Mouse (Mus musculus): Measurements from ENCODE around the gene Eif3i. TPM values are rescaled to one million over a fixed set of nuclear protein-coding genes. Genes with fewer than 3 reads are reported as not detected.
A peak's percentile ranks its signal among the peaks of the same experiment; 100 is the strongest.

Eif3i gene
- total and polyA plus RNA-seq, 3 experiments = 133 to 241 (median 152) TPM

DNA sequence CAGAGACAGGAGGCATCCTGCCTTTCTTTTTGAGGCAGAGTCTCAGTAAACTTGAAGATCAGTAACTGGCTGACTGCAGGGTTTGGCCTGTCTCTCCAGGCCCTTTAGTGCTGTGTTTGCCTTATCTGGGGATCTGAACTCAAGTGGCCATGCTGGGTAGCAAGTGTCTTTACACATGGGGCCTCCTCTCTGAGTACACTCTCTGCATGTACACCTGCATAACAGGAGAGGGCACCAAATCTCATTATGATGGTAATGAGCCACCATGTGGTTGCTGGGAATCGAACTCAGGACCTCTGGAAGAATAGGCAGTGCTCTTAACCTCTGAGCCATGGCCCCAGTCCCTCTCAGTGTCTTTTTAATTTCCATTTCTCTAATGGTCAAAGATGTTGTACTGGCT is 18.2 kb downstream of the Eif3i start:
- Histone ChIP-seq H3K36me3 (replicated peaks) (no peaks in the 10 kb centered on the region), H3K4me1 (ENCODE audit: insufficient read depth, low read depth, low read length) (peaks cover 9% of the 10 kb centered on the region), H3K9me3 (replicated peaks) (no peaks in the 10 kb centered on the region), H3K4me3 (ENCODE audit: low read depth, low read length) (no peak overlapping the region), H3K27me3 (ENCODE audit: insufficient read depth, low read length) (peaks cover 21% of the 10 kb centered on the region)
- no peak for DNase-seq (ENCODE audit: low spot score)
- no peak for ATAC-seq (ENCODE audit: extremely low read depth, insufficient number of reproducible peaks, low FRiP score, poor library complexity, severe bottlenecking)
- TF ChIP-seq CTCF (IDR thresholded peaks at IDR 0.05; ENCODE audit: low read depth, low read length) (no peak), POLR2AphosphoS5 (IDR thresholded peaks at IDR 0.05; ENCODE audit: insufficient replicate concordance, low read depth, low read length) (no peak), GATA2 (IDR thresholded peaks at IDR 0.05; ENCODE audit: borderline replicate concordance, low read depth, low read length) (no peak), TAL1 (conservative IDR thresholded peaks at IDR 0.05; ENCODE audit: low read depth, low read length) (no peak), GATA1 (IDR thresholded peaks at IDR 0.05; ENCODE audit: borderline replicate concordance, low read length) (no peak)

DNA sequence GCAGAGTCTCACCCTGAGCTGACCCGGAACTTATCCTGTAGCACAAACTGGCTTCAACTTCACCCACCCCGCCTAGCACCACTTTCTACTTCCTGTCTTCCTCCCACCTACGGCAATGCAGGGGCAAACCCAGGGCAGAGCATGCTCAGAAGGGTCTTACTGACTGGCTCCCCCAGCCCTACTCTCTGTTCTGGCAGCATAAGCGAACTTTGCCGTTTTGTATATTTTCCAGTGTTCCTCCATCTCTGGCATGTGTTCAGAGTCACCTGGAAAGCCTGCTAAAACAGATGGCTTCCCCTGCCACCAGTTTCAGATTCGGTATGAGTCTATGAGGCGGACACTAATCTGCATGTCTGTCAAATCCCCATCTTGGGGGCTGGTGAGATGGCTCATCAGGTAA is 20.1 kb downstream of the Eif3i start:
- no peak for DNase-seq (ENCODE audit: low spot score)

DNA sequence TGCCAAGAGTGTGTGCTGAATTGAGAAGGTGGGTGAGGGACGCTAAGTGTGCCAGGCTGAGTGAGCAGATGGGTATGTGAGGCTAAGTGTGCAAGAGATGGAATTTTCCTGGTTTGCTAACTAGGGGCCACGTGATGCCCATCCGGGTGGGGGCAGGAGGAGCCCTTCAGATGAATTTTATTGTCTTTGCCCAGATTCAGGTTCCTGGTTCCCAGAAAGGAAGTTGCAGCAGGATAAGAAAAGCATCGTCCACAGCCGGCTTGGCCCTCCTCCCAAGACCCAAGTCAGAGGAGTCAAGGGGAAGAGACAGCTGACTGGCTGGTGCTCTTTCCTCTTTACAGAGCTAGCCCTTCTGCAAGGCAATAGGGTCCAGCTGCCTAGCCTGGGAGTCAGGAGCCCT is 22.0 kb downstream of the Eif3i start, which contains the start of gene Fam167b:
Gene Fam167b, minus strand, starts transcription at position 84 of the 400 bp plus-strand sequence.
- Histone ChIP-seq H3K4me1 (ENCODE audit: insufficient read depth, low read depth, low read length) (peaks cover 19% of the 10 kb centered on the region), H3K27me3 (ENCODE audit: insufficient read depth, low read length) (peaks cover 38% of the 10 kb centered on the region), H3K36me3 (replicated peaks) (no peaks in the 10 kb centered on the region), H3K9me3 (replicated peaks) (no peaks in the 10 kb centered on the region), H3K4me3 (ENCODE audit: low read depth, low read length) (no peak within 1 kb of the TSS)
- DNase-seq (ENCODE audit: low spot score) (no peak), ATAC-seq (ENCODE audit: extremely low read depth, insufficient number of reproducible peaks, low FRiP score, poor library complexity, severe bottlenecking) (no peak)
- no peak for TF ChIP-seq CTCF (IDR thresholded peaks at IDR 0.05; ENCODE audit: low read depth, low read length)
- TF ChIP-seq TAL1 (conservative IDR thresholded peaks at IDR 0.05; ENCODE audit: low read depth, low read length) = no peak
- TF ChIP-seq GATA1 (IDR thresholded peaks at IDR 0.05; ENCODE audit: borderline replicate concordance, low read length) = no peak
- no peak for TF ChIP-seq POLR2AphosphoS5 (IDR thresholded peaks at IDR 0.05; ENCODE audit: insufficient replicate concordance, low read depth, low read length)
- TF ChIP-seq GATA2 (IDR thresholded peaks at IDR 0.05; ENCODE audit: borderline replicate concordance, low read depth, low read length) = no peak

More for the DNA sequence above, 20.1 kb downstream of the Eif3i start:
- Histone ChIP-seq H3K9me3 (replicated peaks) (no peaks in the 10 kb centered on the region), H3K4me3 (ENCODE audit: low read depth, low read length) (no peak overlapping the region), H3K4me1 (ENCODE audit: insufficient read depth, low read depth, low read length) (peaks cover 14% of the 10 kb centered on the region), H3K27me3 (ENCODE audit: insufficient read depth, low read length) (peaks cover 31% of the 10 kb centered on the region), H3K36me3 (replicated peaks) (no peaks in the 10 kb centered on the region)
- no peak for ATAC-seq (ENCODE audit: extremely low read depth, insufficient number of reproducible peaks, low FRiP score, poor library complexity, severe bottlenecking)
- no peak for TF ChIP-seq TAL1 (conservative IDR thresholded peaks at IDR 0.05; ENCODE audit: low read depth, low read length)
- TF ChIP-seq CTCF (IDR thresholded peaks at IDR 0.05; ENCODE audit: low read depth, low read length) = no peak
- no peak for TF ChIP-seq GATA2 (IDR thresholded peaks at IDR 0.05; ENCODE audit: borderline replicate concordance, low read depth, low read length)
- TF ChIP-seq GATA1 (IDR thresholded peaks at IDR 0.05; ENCODE audit: borderline replicate concordance, low read length) = no peak
- no peak for TF ChIP-seq POLR2AphosphoS5 (IDR thresholded peaks at IDR 0.05; ENCODE audit: insufficient replicate concordance, low read depth, low read length)

DNA sequence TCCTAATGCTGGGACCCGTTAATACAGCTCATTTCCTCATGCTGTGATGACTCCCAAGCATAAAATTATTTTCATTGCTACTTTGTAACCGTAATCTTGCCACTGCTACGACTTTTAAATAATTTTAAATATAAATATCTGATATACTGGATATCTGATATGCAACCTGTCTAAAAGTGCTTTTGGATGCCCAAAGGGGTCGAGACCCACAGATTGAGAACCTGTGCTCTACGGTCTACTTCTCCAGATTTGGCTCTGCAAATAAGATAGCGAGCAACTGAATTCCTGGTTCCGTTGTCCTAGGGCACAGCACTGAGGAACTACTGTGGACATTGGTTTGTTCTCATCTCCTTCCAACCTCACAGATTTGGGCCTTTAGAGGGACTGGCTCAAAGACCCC is 22.8 kb downstream of the Eif3i start:
- DNase-seq (ENCODE audit: low spot score) (no peak), ATAC-seq (ENCODE audit: extremely low read depth, insufficient number of reproducible peaks, low FRiP score, poor library complexity, severe bottlenecking) (no peak)
- Histone ChIP-seq H3K4me1 (ENCODE audit: insufficient read depth, low read depth, low read length) (peaks cover 23% of the 10 kb centered on the region), H3K36me3 (replicated peaks) (no peaks in the 10 kb centered on the region), H3K9me3 (replicated peaks) (no peaks in the 10 kb centered on the region), H3K4me3 (ENCODE audit: low read depth, low read length) (no peak overlapping the region), H3K27me3 (ENCODE audit: insufficient read depth, low read length) (peaks cover 46% of the 10 kb centered on the region)
- TF ChIP-seq GATA2 (IDR thresholded peaks at IDR 0.05; ENCODE audit: borderline replicate concordance, low read depth, low read length) = no peak
- TF ChIP-seq GATA1 (IDR thresholded peaks at IDR 0.05; ENCODE audit: borderline replicate concordance, low read length) = no peak
- TF ChIP-seq POLR2AphosphoS5 (IDR thresholded peaks at IDR 0.05; ENCODE audit: insufficient replicate concordance, low read depth, low read length) = no peak
- TF ChIP-seq TAL1 (conservative IDR thresholded peaks at IDR 0.05; ENCODE audit: low read depth, low read length) = no peak
- no peak for TF ChIP-seq CTCF (IDR thresholded peaks at IDR 0.05; ENCODE audit: low read depth, low read length)

DNA sequence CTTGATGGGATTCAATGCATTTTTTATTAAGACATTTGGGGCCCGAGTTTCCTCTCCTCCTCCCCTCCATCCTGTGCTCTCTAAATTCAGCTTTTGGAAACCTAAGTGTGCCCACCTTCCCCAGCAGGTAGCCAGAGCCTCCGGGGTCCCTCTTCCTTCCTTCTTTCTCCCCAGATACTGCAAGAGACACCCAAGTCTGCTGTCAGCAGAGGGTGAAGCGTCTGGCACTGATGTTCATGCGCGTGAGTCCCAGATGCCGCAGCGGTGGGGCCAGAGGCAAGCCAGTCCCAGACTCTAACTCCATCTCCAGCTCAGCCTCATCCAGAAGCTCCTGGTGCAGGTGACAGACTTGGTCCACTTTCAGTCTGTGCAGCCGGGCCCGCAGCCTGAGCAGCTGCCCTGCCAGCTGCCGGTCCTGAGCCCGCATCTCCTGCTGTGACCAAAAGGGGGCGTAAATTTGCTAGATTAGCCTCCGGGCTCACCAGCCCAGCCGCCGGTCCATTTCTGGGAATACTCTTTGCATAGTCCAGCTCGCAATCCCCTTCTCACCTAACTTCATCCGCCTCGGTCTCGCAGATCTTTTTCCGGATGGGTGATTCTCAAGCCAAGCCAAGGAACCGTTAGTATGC is 23.5 kb downstream of the Eif3i start:
- Histone ChIP-seq H3K27me3 (ENCODE audit: insufficient read depth, low read length) (peaks cover 53% of the 10 kb centered on the region), H3K9me3 (replicated peaks) (no peaks in the 10 kb centered on the region), H3K4me3 (ENCODE audit: low read depth, low read length) (no peak overlapping the region), H3K36me3 (replicated peaks) (no peaks in the 10 kb centered on the region), H3K4me1 (ENCODE audit: insufficient read depth, low read depth, low read length) (peaks cover 23% of the 10 kb centered on the region)
- TF ChIP-seq GATA2 (IDR thresholded peaks at IDR 0.05; ENCODE audit: borderline replicate concordance, low read depth, low read length) (no peak), POLR2AphosphoS5 (IDR thresholded peaks at IDR 0.05; ENCODE audit: insufficient replicate concordance, low read depth, low read length) (no peak), CTCF (IDR thresholded peaks at IDR 0.05; ENCODE audit: low read depth, low read length) (no peak)
- peak; percentile 33 for DNase-seq (ENCODE audit: low spot score)
- ATAC-seq (ENCODE audit: extremely low read depth, insufficient number of reproducible peaks, low FRiP score, poor library complexity, severe bottlenecking) = no peak

DNA sequence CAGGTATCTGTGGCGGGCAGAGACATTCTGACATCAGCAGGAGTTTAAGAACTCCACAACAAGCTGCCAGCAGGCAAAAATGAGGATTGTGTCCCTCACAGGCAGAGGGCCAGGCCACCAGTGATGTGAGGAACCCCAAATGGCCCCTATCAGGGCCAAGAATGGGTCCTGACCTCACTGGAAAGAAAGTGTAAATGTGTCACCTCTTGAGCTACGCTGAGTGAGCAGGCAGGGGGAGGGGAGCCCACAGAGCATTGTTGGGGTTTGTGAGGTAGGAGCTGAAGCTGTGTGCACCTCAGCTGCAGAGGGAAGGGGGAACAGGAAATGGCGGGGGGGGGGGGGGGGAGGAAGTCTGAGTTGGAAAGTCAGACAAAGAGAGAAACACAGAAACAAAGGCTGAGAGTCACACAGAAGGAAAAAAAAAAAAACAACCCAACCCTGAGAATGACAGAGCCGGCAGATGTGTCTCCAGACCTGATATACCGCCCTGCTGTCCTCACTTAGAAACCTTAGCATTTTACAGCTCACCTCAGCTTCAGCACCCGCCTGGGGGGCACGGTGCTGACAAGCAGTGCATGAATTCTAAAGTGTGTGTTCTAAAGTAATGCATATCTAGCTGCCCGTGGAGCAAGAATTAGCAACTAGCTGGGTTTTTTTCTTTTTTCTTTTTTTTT is 25.1 kb downstream of the Eif3i start:
- no peak for TF ChIP-seq POLR2AphosphoS5 (IDR thresholded peaks at IDR 0.05; ENCODE audit: insufficient replicate concordance, low read depth, low read length)
- no peak for TF ChIP-seq TAL1 (conservative IDR thresholded peaks at IDR 0.05; ENCODE audit: low read depth, low read length)
- TF ChIP-seq GATA2 (IDR thresholded peaks at IDR 0.05; ENCODE audit: borderline replicate concordance, low read depth, low read length) = no peak
- TF ChIP-seq CTCF (IDR thresholded peaks at IDR 0.05; ENCODE audit: low read depth, low read length) = no peak
- no peaks in the 10 kb centered on the region for H3K36me3 ChIP-seq (replicated peaks)
- peaks cover 58% of the 10 kb centered on the region for H3K27me3 ChIP-seq (ENCODE audit: insufficient read depth, low read length)
- ATAC-seq (ENCODE audit: extremely low read depth, insufficient number of reproducible peaks, low FRiP score, poor library complexity, severe bottlenecking) (peak; percentile 45; the same call in 1 of the 2 replicates), DNase-seq (ENCODE audit: low spot score) (no peak)
- H3K4me3 ChIP-seq (ENCODE audit: low read depth, low read length) = no peak overlapping the region
- H3K9me3 ChIP-seq (replicated peaks) = no peaks in the 10 kb centered on the region
- peaks cover 21% of the 10 kb centered on the region for H3K4me1 ChIP-seq (ENCODE audit: insufficient read depth, low read depth, low read length)
